8 mouse cellular contexts compared by ENCODE assay signal in genomic region chr9:106170556-106171345, GRCm38 (mm10). TPM values are rescaled to one million over a fixed set of nuclear protein-coding genes. Genes with fewer than 3 reads are reported as not detected.
A peak's percentile ranks its signal among the peaks of the same experiment; 100 is the strongest.
DNase-seq lines count a peak whose midpoint lies in the region; ATAC-seq and TF ChIP-seq lines count a peak whose summit lies in the region.

Wdr82 (plus strand) TSS chr9:106170928.

- DNase-seq in gastrocnemius, postnatal 10 days, result peak; percentile 88
- peak; percentile 80 to 96 for DNase-seq in left cerebral cortex, postnatal 10 days (ENCODE audit: extremely low spot score in 1 of 2, low spot score in 2 of 2)
- peak; percentile 88 for DNase-seq in right cerebral cortex, postnatal 25 days
- peak; percentile 86 to 90 for DNase-seq in urinary bladder, postnatal 4 days (ENCODE audit: low spot score in 2 of 2)

- peak within 1 kb of the TSS; percentile 100 for H3K4me3 ChIP-seq in cortical plate, adult 2 months (ENCODE audit: insufficient read depth, low read length)

- intact Hi-C loops in left cerebral cortex, postnatal 10 days (cut with DNase I), result loop anchor here (5.0 to 10.0 kb wide), 2 partner anchors 42 to 254 kb away; partner anchors contain the start of gene Rpl29

- H3K4me1 ChIP-seq in cortical plate, adult 2 months (ENCODE audit: control insufficient read depth, insufficient read depth, low read length), result peaks cover 4% of the 10 kb centered on the region; the same call in 1 of the 2 replicates

- peak; percentile 77 for ATAC-seq in activated CD4-positive, CD25-positive, alpha-beta regulatory T cell, adult 4 months
- peak; percentile 83 for ATAC-seq in inflammation-experienced regulatory T-cells, adult 6 months
- peak; percentile 71 for ATAC-seq in megakaryocyte-erythroid progenitor cell, adult 5-6 weeks (replicated peaks; ENCODE audit: low FRiP score, low TSS enrichment, poor library complexity, severe bottlenecking)

- peak within 1 kb of the TSS; percentile 97 for H3K27ac ChIP-seq in cortical plate, adult 2 months (ENCODE audit: insufficient read depth, low read length)

- no peak for TF ChIP-seq CTCF in cortical plate, adult 2 months (IDR thresholded peaks at IDR 0.05; ENCODE audit: extremely low read depth, insufficient read depth, low read length)

- peak; percentile 89 for TF ChIP-seq POLR2A in cortical plate, adult 2 months (IDR thresholded peaks at IDR 0.05; ENCODE audit: extremely low read depth, insufficient read depth, low read length)

RNA-seq across cellular contexts. Expression of gene Wdr82, which starts in this region (rescaled TPM):
- polyA plus RNA-seq in activated CD4-positive, CD25-positive, alpha-beta regulatory T cell, adult 4 months (2017; shearing (Covaris generic)), result 10 to 100 TPM; 45.7 to 46.3 TPM
- polyA plus RNA-seq in cortical plate, adult 2 months (2012; rRNA removed), result 95.4 and 103 TPM in 2 replicates
- total RNA-seq in gastrocnemius, postnatal 10 days (2021), result 10 to 100 TPM; 31.1 to 38.8 TPM
- 10 to 100 TPM; 28.3 to 48.5 (median 39.8) TPM for polyA plus RNA-seq in inflammation-experienced regulatory T-cells, adult 6 months (2017; shearing (Covaris generic))
- 100 to 1,000 TPM; 155 to 158 TPM for total RNA-seq in left cerebral cortex, postnatal 10 days (2021)
- 65.2 and 70.8 TPM in 2 replicates for total RNA-seq in megakaryocyte-erythroid progenitor cell, adult 5-6 weeks (2014; fragmentation: Nextera tagmentation)
- 88.0 and 89.2 TPM in 2 replicates for total RNA-seq in megakaryocyte-erythroid progenitor cell, adult 5-6 weeks (2017)

Comparison
In these comparisons a context has a peak if more than half of its experiments do, and no peak if none do; other contexts are left out.
1. Peak in every context shown above with its lines: DNase-seq, ATAC-seq, H3K4me3 ChIP-seq and H3K27ac ChIP-seq.